Mouse (Mus musculus) limb, embryonic 11.5 days (tissue): ENCODE data around the gene Pak2. TPM values are rescaled to one million over a fixed set of nuclear protein-coding genes. Genes with fewer than 3 reads are reported as not detected.
"Not testable (repeated sequence)": the region's sequence is repeated elsewhere in the genome, so short reads cannot be mapped to it uniquely, and the experiment has no call there.

ENCODE experiments used
- ATAC-seq: fragments of 200-750 bp; cut with Nextera tagmentation; 2 replicates; pipeline ENCODE4 v1.8.0; 2017; ENCODE audit warnings: low read depth; ENCODE audit not compliant: insufficient number of reproducible peaks, low FRiP score, low TSS enrichment
- DNase-seq: peaks from one replicate; pipeline ENCODE4 v3.0.0-alpha.2; 2015; ENCODE audit warnings: low spot score
- H3K27ac ChIP-seq: fragments of 300-500 bp; sonication (generic); replicated peaks from 2 replicates; pipeline ENCODE4 v1.5.1; 2014; ENCODE audit warnings: low read depth, mild to moderate bottlenecking, low read length
- H3K27me3 ChIP-seq: fragments of 300-500 bp; sonication (generic); 2 replicates; pipeline ENCODE4 v1.6.1; 2014; ENCODE audit warnings: mild to moderate bottlenecking, low read length, mixed read lengths; ENCODE audit not compliant: control insufficient read depth, insufficient read depth
- H3K36me3 ChIP-seq: fragments of 300-500 bp; sonication (generic); 2 replicates; pipeline ENCODE4 v1.6.1; 2014; ENCODE audit warnings: mild to moderate bottlenecking, low read length, moderate library complexity, mixed read lengths; ENCODE audit not compliant: control insufficient read depth, insufficient read depth
- H3K4me1 ChIP-seq: fragments of 300-500 bp; sonication (generic); 2 replicates; pipeline ENCODE4 v1.6.1; 2014; ENCODE audit warnings: low read length, mixed read lengths; ENCODE audit not compliant: control insufficient read depth, insufficient read depth
- H3K4me2 ChIP-seq: fragments of 300-500 bp; sonication (generic); 2 replicates; pipeline ENCODE4 v1.6.1; 2014; ENCODE audit warnings: low read depth, mild to moderate bottlenecking, moderate library complexity; ENCODE audit not compliant: severe bottlenecking
- H3K4me3 ChIP-seq: fragments of 300-500 bp; sonication (generic); 2 replicates; pipeline ENCODE4 v1.5.1; 2014; ENCODE audit warnings: low read depth, low read length
- H3K9ac ChIP-seq: fragments of 300-500 bp; sonication (generic); 2 replicates; pipeline ENCODE4 v1.6.1; 2014; ENCODE audit warnings: mild to moderate bottlenecking, low read length
- H3K9me3 ChIP-seq: fragments of 300-500 bp; sonication (generic); 2 replicates; pipeline ENCODE4 v1.6.1; 2016; ENCODE audit warnings: low read length; ENCODE audit not compliant: control insufficient read depth
- WGBS: fragments of 180-500 bp; shearing (Covaris S2); extraction: QIAGEN DNeasy Blood & Tissue Kit; methylation state at CpG from one replicate; pipeline ENCODE4 v1.1.7; 2014; 5-methylcytosine and 5-hydroxymethylcytosine counted together
- polyA plus RNA-seq: library from polyadenylated mRNA; unstranded; fragments of >200 nt; fragmentation: Nextera tagmentation; extraction: Ambion mirVana; gene quantifications from 2 replicates; pipeline ENCODE4 v1.2.1, GENCODE M21; 2014

Pak2 gene
- polyA plus RNA-seq, 1 experiment from 2014 or later = 41.1 TPM

GRCm38 (mm10) chr16:32077648-32078407 is 1.3 kb downstream of the Pak2 start:
- H3K36me3 ChIP-seq = no peaks in the 10 kb centered on the region
- H3K27me3 ChIP-seq = no peaks in the 10 kb centered on the region
- ATAC-seq (no peak), DNase-seq (no peak)
- H3K9ac ChIP-seq = peak overlapping the region; percentile 95
- WGBS = 17% methylated on average over 13 of the region's 13 CpGs
- H3K4me2 ChIP-seq = peak overlapping the region; percentile 49
- H3K4me1 ChIP-seq = peaks cover 6% of the 10 kb centered on the region
- peak overlapping the region; percentile 75 for H3K4me3 ChIP-seq
- H3K27ac ChIP-seq = no peak overlapping the region; the same call in 1 of the 2 replicates
- no peaks in the 10 kb centered on the region for H3K9me3 ChIP-seq

GRCm38 (mm10) chr16:32076406-32076805 is 2.7 kb downstream of the Pak2 start:
- no peak overlapping the region for H3K4me3 ChIP-seq
- H3K4me1 ChIP-seq = peaks cover 6% of the 10 kb centered on the region
- DNase-seq (no peak), ATAC-seq (no peak)
- no peak overlapping the region for H3K27ac ChIP-seq
- H3K9me3 ChIP-seq = no peaks in the 10 kb centered on the region
- H3K4me2 ChIP-seq = no peak overlapping the region
- no peaks in the 10 kb centered on the region for H3K36me3 ChIP-seq
- 87% methylated on average over 3 of the region's 3 CpGs for WGBS
- no peak overlapping the region for H3K9ac ChIP-seq
- no peaks in the 10 kb centered on the region for H3K27me3 ChIP-seq

- H3K27me3 ChIP-seq = no peaks in the 10 kb centered on the region
- H3K27ac ChIP-seq = no peak overlapping the region
- no peaks in the 10 kb centered on the region for H3K36me3 ChIP-seq
- DNase-seq (no peak), ATAC-seq (no peak)
- H3K9ac ChIP-seq = no peak overlapping the region
- no peak overlapping the region for H3K4me2 ChIP-seq
- WGBS = 43% methylated on average over 1 of the region's 1 CpGs
- H3K4me3 ChIP-seq = no peak overlapping the region
- H3K9me3 ChIP-seq = no peaks in the 10 kb centered on the region
- peaks cover 6% of the 10 kb centered on the region for H3K4me1 ChIP-seq
Observed at GRCm38 (mm10) chr16:32075762-32076161, 3.4 kb downstream of the Pak2 start.

- not testable (repeated sequence) for H3K27me3 ChIP-seq, H3K36me3 ChIP-seq, H3K9ac ChIP-seq, H3K4me3 ChIP-seq, H3K4me2 ChIP-seq, DNase-seq, H3K4me1 ChIP-seq, H3K9me3 ChIP-seq, H3K27ac ChIP-seq, ATAC-seq
- 71% methylated on average over 4 of the region's 4 CpGs for WGBS
Observed at GRCm38 (mm10) chr16:32070070-32070469, 9.1 kb downstream of the Pak2 start.

GRCm38 (mm10) chr16:32068389-32069300 is 10.5 kb downstream of the Pak2 start:
- no peaks in the 10 kb centered on the region for H3K27me3 ChIP-seq
- H3K4me2 ChIP-seq = no peak overlapping the region
- DNase-seq (no peak), ATAC-seq (no peak)
- no peaks in the 10 kb centered on the region for H3K9me3 ChIP-seq
- H3K4me1 ChIP-seq = no peaks in the 10 kb centered on the region
- H3K27ac ChIP-seq = no peak overlapping the region
- no peak overlapping the region for H3K9ac ChIP-seq
- H3K4me3 ChIP-seq = no peak overlapping the region
- no peaks in the 10 kb centered on the region for H3K36me3 ChIP-seq
- WGBS = 89% methylated on average over 12 of the region's 12 CpGs

GRCm38 (mm10) chr16:32066899-32067298 is 12.2 kb downstream of the Pak2 start:
- H3K4me1 ChIP-seq = no peaks in the 10 kb centered on the region

GRCm38 (mm10) chr16:32063900-32064299 is 15.2 kb downstream of the Pak2 start:
- H3K4me3 ChIP-seq = no peak overlapping the region
- 89% methylated on average over 7 of the region's 7 CpGs for WGBS
- no peak overlapping the region for H3K9ac ChIP-seq
- H3K4me2 ChIP-seq = no peak overlapping the region
- H3K4me1 ChIP-seq = no peaks in the 10 kb centered on the region
- no peak for ATAC-seq
- no peak overlapping the region for H3K27ac ChIP-seq
- H3K36me3 ChIP-seq = no peaks in the 10 kb centered on the region
- DNase-seq = no peak
- H3K9me3 ChIP-seq = no peaks in the 10 kb centered on the region
- H3K27me3 ChIP-seq = no peaks in the 10 kb centered on the region

More at GRCm38 (mm10) chr16:32066899-32067298, 12.2 kb downstream of the Pak2 start:
- ATAC-seq = no peak
- Histone ChIP-seq H3K4me3 (no peak overlapping the region), H3K9me3 (no peaks in the 10 kb centered on the region), H3K36me3 (no peaks in the 10 kb centered on the region), H3K9ac (no peak overlapping the region), H3K27me3 (no peaks in the 10 kb centered on the region), H3K4me2 (no peak overlapping the region), H3K27ac (no peak overlapping the region)
- WGBS = 100% methylated on average over 1 of the region's 1 CpGs
- DNase-seq = no peak

- Histone ChIP-seq H3K9ac (no peak overlapping the region), H3K9me3 (no peaks in the 10 kb centered on the region), H3K4me3 (no peak overlapping the region), H3K4me1 (no peaks in the 10 kb centered on the region), H3K36me3 (no peaks in the 10 kb centered on the region), H3K27me3 (no peaks in the 10 kb centered on the region), H3K4me2 (no peak overlapping the region), H3K27ac (no peak overlapping the region)
- 86% methylated on average over 2 of the region's 2 CpGs for WGBS
- no peak for DNase-seq
- no peak for ATAC-seq
Observed at GRCm38 (mm10) chr16:32062226-32062625, 16.9 kb downstream of the Pak2 start.
